Mouse (Mus musculus): ENCODE results near the gene Fcor.

Gene Fcor

GRCm38 (mm10) chr8:3674671-3675070 lies 2.5 kb upstream of the Fcor start:
- no peak for DNase-seq (ENCODE audit: low spot score)

DNA sequence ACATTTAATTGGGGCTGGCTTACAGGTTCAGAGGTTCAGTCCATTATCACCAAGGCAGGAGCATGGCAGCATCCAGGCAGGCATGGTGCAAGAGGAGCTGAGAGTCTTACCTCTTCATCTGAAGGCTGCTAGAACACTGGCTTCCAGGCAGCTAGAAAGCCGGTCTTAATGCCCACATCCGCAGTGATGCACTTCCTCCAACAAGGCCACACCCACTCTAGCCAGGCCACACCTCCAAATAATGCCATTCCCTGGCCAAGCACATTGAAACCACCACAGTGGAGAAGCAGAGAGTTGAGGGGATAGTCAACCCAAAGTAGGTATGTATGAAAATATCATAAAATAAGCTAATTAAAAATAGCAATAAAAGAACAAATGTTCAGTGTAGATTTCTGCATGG lies 1.8 kb downstream of the Fcor start:
- no peak for DNase-seq (ENCODE audit: low spot score)

DNA sequence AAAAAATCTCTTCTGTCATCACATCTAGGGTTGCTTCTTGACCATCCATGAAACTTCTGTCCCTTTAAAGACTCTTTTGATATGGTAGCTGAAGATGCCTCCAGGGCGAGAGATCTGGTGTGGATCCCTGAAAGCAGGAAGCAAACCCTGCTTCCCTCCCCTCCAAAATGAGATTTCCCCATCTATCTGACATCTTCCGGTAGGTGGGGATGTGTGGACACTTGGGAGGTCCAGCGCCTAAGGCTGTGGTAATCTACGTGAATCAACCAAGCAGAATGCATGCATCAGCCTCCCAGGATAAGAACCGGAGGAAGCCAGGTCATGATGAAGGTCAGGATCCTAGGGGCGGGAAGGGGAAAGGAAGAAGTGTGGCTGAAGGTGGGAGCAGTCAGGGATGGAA lies 6.7 kb downstream of the Fcor start, which contains the start of gene Mcemp1:
Mcemp1 (plus strand) TSS at position 248 of the 400 bp plus-strand sequence.
- no peak for DNase-seq (ENCODE audit: low spot score)

- no peak for DNase-seq (ENCODE audit: low spot score)
Observed at GRCm38 (mm10) chr8:3664405-3664804, 7.8 kb downstream of the Fcor start.

DNA sequence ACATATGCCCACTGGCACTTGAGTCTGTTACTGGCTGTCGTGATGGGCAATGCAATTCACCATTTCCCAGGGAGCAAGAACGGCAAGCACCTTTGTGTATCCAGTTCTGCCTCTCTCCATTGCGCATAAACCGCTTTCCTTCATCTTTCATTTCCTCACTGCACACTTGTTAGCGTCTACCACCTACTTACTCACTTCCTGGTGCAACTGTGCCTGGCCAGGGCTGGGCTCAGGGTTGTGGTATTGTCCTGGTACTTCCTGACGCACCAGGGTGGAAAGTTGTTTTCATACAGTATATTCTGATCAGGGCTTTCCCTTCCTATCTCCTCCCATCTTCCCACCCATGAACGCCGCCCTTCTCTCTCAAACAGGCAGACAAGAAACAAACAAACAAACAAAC lies 11.3 kb downstream of the Fcor start:
- no peak for DNase-seq (ENCODE audit: low spot score)

DNA sequence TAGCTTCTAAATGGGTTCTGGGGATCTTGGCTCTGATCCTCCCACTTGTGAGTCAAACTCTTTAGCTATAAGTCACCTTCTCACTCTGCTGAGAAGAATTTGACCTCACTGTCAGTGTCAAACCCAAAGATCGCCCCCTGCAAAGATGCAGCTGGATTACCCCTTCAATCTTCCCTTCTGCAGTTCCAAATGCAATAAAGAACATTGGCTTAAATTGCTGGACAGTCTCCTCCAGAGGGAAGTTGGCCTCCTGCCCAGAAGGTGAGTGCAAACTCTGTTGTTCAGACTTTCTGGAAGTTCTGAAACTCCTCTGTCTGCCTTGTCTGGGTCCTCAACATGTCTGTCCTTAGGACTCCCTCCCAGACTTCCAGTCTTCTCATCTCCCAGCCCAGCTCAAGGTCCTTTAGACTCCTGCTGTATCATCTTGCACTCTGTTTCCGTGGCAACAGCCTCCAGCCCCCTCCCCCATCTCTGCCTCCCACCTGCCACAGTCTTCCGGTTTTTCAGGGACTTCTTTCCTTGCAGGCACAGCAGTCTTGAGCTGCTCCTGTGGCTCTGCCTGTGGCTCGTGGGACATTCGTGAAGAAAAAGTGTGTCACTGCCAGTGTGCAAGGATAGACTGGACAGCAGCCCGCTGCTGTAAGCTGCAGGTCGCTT lies 15.3 kb downstream of the Fcor start:
- no peak for DNase-seq (ENCODE audit: low spot score)

- DNase-seq (ENCODE audit: low spot score), result no peak
Observed at GRCm38 (mm10) chr8:3655526-3655925, 16.6 kb downstream of the Fcor start, which contains the start of gene Retn. Gene Retn, plus strand, starts transcription at chr8:3655770.

- no peak for DNase-seq (ENCODE audit: low spot score)
Observed at GRCm38 (mm10) chr8:3654726-3655508, 17.2 kb downstream of the Fcor start.

GRCm38 (mm10) chr8:3652845-3653244 lies 19.3 kb downstream of the Fcor start:
- no peak for DNase-seq (ENCODE audit: low spot score)

DNA sequence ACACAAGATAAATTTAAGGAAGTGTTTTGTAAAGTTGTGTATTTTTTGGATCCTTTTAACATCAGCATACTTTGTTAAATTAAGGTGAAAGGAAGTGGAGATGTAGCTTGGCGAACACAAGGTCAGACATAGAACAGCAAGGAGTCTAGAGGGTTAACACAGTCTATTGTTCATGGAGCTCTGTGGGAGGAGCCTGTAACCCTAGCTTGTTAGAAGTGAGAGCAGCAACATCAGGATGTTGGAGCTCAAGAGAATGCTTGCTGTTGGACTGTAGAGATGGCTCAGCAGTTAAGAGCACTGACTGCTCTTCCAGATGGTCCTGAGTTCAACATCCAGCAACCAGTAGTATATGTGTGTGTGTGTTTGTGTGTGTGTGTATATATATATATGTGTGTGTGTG lies 23.2 kb downstream of the Fcor start:
- no peak for DNase-seq (ENCODE audit: low spot score)

DNA sequence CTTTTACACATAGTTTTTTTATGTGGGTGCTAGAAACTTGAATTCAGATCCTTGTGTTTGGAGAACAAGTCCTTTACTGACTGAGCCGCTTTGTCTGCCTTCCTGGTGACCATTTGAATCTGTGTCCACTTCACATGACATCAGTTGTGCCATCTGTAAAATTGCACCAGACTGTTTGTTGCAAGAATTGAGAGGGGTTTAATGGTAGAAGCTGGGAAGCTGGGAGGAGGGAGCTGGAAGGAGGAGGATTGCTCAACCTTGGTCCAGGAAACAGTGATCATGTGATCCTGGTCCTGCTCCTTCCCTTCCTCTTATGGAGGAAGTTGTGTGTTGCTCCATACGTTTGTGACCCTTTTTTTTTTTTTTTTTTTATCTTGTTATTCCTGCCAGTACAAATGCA lies 23.9 kb downstream of the Fcor start:
- no peak for DNase-seq (ENCODE audit: low spot score)

DNA sequence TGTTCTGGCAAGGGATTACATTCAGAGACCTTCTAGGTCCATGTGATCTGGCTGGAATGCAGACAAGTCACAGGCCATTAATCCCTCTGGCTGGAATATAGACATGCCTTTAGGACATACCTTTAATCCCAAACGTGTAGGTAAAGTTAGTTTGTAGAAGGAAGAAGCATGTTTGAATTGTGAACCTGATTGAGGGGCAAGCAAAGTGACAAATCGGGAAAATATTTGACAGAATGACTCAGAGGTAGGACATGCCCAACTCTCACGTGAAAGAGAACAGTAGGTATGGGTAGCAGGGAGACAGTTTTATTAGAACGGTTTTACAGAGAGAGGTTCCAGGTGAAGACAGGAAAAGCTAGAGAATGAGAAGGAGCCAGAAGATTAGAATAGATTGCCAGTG lies 24.6 kb downstream of the Fcor start:
- DNase-seq (ENCODE audit: low spot score), result no peak

GRCm38 (mm10) chr8:3646824-3647531 lies 25.2 kb downstream of the Fcor start:
- no peak for DNase-seq (ENCODE audit: low spot score)

DNA sequence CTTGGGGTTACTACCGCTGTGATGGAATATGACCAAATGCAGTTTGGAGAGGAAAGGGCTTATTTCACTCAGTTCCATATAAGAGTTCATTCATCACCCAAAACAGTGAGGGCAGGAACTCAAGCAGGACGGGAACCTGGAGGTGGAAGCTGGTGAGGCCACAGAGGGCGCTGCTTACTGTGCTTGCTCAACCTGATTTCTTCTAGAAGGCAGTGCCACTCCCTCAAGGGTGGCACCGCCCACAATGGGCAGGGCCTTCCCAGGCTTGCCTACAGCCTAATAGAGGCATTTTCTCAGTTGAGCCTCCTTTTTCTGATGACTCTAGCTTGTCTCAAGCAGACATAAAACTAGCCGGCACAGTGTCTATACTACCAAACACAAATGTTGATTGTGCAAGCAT lies 26.4 kb downstream of the Fcor start:
- no peak for DNase-seq (ENCODE audit: low spot score)

DNA sequence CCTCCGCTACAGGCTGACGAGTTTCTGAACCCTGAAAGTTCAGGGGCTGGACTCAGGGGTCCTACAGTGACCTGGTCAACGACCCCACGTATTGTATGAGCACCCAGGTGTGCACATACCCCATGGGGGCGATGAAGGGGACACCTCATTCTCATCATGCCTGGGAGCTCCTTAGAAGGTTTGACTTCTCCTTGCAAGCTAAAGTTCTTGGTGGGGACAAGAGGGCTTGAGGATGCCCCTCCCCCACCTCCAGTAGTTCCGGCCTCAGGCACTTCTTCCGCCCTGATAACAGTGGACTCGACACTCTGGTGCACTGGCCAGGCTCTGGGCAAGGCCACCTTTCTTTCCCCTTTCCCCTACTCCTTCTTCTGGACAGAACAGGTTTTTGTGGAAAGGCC lies 40.7 kb downstream of the Fcor start:
- no peak for DNase-seq (ENCODE audit: low spot score)

GRCm38 (mm10) chr8:3630647-3631477 lies 41.3 kb downstream of the Fcor start, which contains the start of gene Stxbp2:
Gene Stxbp2, plus strand, starts transcription at chr8:3630955.
- no peak for DNase-seq (ENCODE audit: low spot score)

- no peak for DNase-seq (ENCODE audit: low spot score)
Observed at GRCm38 (mm10) chr8:3628014-3628413, 44.1 kb downstream of the Fcor start.

DNA sequence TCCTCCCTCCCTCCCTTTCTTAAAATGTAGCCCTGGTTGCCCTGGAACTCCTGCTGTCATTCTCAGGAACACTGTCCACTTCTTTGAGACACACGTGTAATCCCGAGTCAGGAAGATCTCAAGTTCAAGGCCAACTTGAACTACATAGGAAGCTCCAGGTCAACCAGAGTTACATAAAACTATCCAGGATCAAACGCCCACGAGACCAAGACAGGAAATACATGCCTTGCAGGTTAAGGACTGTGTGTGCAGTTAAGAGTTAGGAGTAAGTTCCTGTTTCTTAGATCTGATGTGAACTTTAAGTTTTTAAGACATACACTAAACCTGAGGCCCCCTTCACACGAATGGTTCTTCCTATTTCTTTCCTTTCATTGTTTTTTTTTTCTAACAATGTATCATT lies 45.2 kb downstream of the Fcor start:
- DNase-seq (ENCODE audit: low spot score), result no peak

DNA sequence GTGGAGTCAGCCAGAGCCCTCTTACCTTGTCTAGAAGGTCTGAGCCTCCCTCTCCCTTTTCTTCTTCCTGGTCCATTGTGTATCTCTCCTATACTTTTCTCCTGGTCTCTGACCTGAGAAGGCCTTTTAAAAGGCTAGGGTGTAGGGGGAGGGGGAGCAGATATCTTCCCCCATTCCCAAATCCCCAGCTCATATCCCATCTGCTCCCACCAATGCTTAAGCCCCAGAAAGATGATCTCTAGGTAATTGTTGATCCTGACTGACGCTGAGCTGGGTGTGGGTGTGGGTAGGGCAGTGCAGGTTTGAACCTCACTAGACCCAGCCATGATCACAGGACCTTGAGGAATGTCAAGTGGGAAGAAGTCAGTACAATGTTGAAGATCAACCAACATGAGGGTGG lies 46.7 kb downstream of the Fcor start, which contains the start of gene Pcp2:
Pcp2 (minus strand) TSS at position 101 of the 400 bp plus-strand sequence.
- DNase-seq (ENCODE audit: low spot score), result no peak

GRCm38 (mm10) chr8:3622119-3622518 lies 50.0 kb downstream of the Fcor start:
- DNase-seq (ENCODE audit: low spot score), result no peak

- DNase-seq (ENCODE audit: low spot score), result peak; percentile 89
Observed at GRCm38 (mm10) chr8:3621199-3621970, 50.8 kb downstream of the Fcor start, which contains the start of the genes Xab2 and Pet100. Gene Xab2, minus strand, starts transcription at chr8:3621316. Gene Pet100, plus strand, starts transcription at chr8:3621548.

All from ovary, postnatal 10 days (tissue).